Mouse (Mus musculus) left cerebral cortex, postnatal 25 days (tissue): ENCODE measurements around the gene Olfm1. TPM values are rescaled to one million over a fixed set of nuclear protein-coding genes. Genes with fewer than 3 reads are reported as not detected.

Experiments
- DNase-seq, 2 experiments: peaks; one replicate each; pipeline ENCODE4 v3.0.0; 2022; ENCODE audit warnings: low spot score in 2 of 2, mixed read lengths in 1 of 2
- intact Hi-C: fragments of 180-260 bp; cut with DNase I; formaldehyde crosslinking; loops from one replicate; pipeline ENCODE4 v1.15.1; 2025
- total RNA-seq, 2 experiments: library from RNA; stranded (reverse); gene quantifications; 2 replicates each; pipeline ENCODE4 v1.2.3; 2021

The Olfm1 gene
- total RNA-seq, 2 experiments from 2014 or later = 1,581 to 1,689 TPM

DNA sequence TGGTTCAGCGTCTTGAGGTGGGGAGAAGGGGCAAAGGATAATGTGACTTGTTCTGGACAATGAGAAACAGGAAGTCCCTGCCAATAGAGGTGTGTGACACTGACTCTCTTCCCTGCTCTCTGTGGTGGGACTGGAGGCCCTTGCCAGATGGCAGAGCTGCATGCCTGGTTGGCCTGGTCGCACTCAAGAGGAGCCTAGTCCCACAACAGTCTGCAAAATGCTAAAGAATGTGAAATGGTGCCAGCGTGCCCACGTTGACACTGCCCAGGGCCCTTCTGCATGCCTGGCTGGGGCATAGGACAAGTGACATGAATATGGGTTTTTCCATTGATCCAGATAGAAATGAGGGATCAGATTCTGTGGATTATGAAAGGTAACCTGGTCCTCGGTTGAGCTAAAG is 81.2 kb downstream of the Olfm1 start:
- DNase-seq = no peak

DNA sequence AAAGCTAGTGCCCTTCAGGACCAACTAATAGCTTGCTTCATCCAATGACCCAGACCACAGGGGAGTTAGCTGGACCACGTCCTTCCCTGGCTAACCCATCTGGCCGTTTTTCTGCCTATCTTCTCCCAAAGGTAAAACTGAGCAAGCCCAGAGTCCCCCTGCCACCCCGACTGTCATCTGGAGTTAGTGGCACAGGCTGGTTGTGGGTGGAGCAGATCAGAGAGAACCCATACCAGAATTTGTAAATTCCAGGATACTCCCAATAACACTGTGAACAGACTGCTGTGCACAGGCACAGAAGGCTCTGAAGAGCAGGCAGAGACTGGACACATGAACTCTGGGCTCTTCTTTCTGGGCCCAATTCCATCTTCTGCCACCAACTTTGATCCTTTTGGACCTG is 82.6 kb downstream of the Olfm1 start:
- DNase-seq = no peak

More for the DNA sequence above, 81.2 kb downstream of the Olfm1 start:
- intact Hi-C loops = loop anchor here (5.0 kb wide), 1 partner anchor 47 kb away; no protein-coding TSS in a partner anchor

GRCm38 (mm10) chr2:28278150-28278549 is 85.4 kb downstream of the Olfm1 start:
- peak; percentile 37 to 62 for DNase-seq
- intact Hi-C loops = no loop called here

More for the DNA sequence above, 82.6 kb downstream of the Olfm1 start:
- intact Hi-C loops = no loop called here

- intact Hi-C loops = no loop called here
- DNase-seq = peak; percentile 21 to 49
Observed at GRCm38 (mm10) chr2:28278853-28279252, 86.1 kb downstream of the Olfm1 start.

Other genes starting within 250 kb of the Olfm1 start
- not detected for gene Fcnb, start 108.1 kb upstream of the Olfm1 start, total RNA-seq